Mouse (Mus musculus) hindbrain, embryonic 12.5 days (tissue): ENCODE measurements around the gene Rbfox3. TPM values are rescaled to one million over a fixed set of nuclear protein-coding genes. Genes with fewer than 3 reads are reported as not detected.

Experiments
- ATAC-seq: fragments of 200-750 bp; cut with Nextera tagmentation; 2 replicates; pipeline ENCODE4 v1.8.0; 2017; ENCODE audit warnings: moderate TSS enrichment; ENCODE audit not compliant: low FRiP score
- H3K27ac ChIP-seq: fragments of 300-500 bp; sonication (generic); 2 replicates; pipeline ENCODE4 v1.5.1; 2016; ENCODE audit warnings: mild to moderate bottlenecking
- H3K27me3 ChIP-seq: fragments of 300-500 bp; sonication (generic); 2 replicates; pipeline ENCODE4 v1.6.1; 2016; ENCODE audit warnings: mild to moderate bottlenecking
- H3K36me3 ChIP-seq: fragments of 300-500 bp; sonication (generic); 2 replicates; pipeline ENCODE4 v1.6.1; 2016; ENCODE audit warnings: mild to moderate bottlenecking
- H3K4me1 ChIP-seq: fragments of 300-500 bp; sonication (generic); 2 replicates; pipeline ENCODE4 v1.6.1; 2016
- H3K4me2 ChIP-seq: fragments of 300-500 bp; sonication (generic); replicated peaks from 2 replicates; pipeline ENCODE4 v1.6.1; 2016; ENCODE audit warnings: mild to moderate bottlenecking
- H3K4me3 ChIP-seq: fragments of 300-500 bp; sonication (generic); 2 replicates; pipeline ENCODE4 v1.5.1; 2016; ENCODE audit warnings: mild to moderate bottlenecking
- H3K9ac ChIP-seq: fragments of 300-500 bp; sonication (generic); 2 replicates; pipeline ENCODE4 v1.6.1; 2016; ENCODE audit warnings: mild to moderate bottlenecking, moderate library complexity
- H3K9me3 ChIP-seq: fragments of 300-500 bp; sonication (generic); replicated peaks from 2 replicates; pipeline ENCODE4 v1.6.1; 2016; ENCODE audit warnings: mild to moderate bottlenecking
- WGBS: fragments of 180-500 bp; shearing (Covaris S2); methylation state at CpG from one replicate; pipeline ENCODE4 v1.1.7; 2016; 5-methylcytosine and 5-hydroxymethylcytosine counted together
- polyA plus RNA-seq: library from polyadenylated mRNA; unstranded; fragments of >200 nt; fragmentation: Nextera tagmentation; extraction: Ambion mirVana; gene quantifications from 2 replicates; pipeline ENCODE4 v1.2.1, GENCODE M21; 2016

Gene Rbfox3
- polyA plus RNA-seq, 1 experiment from 2014 or later: 26.5 TPM

GRCm38 (mm10) chr11:118475496-118476083, 435.8 kb downstream of the Rbfox3 start:
- ATAC-seq: no peak
- Histone ChIP-seq H3K4me2 (no peak overlapping the region), H3K9ac (no peak overlapping the region), H3K36me3 (no peaks in the 10 kb centered on the region), H3K9me3 (no peaks in the 10 kb centered on the region), H3K27me3 (no peaks in the 10 kb centered on the region), H3K4me1 (peaks cover 13% of the 10 kb centered on the region), H3K27ac (no peak overlapping the region), H3K4me3 (no peak overlapping the region)
- WGBS: 92% methylated on average over 7 of the region's 7 CpGs

GRCm38 (mm10) chr11:118473842-118474500, 437.4 kb downstream of the Rbfox3 start:
- ATAC-seq: no peak
- no peaks in the 10 kb centered on the region for H3K9me3 ChIP-seq
- WGBS: 85% methylated on average over 6 of the region's 6 CpGs
- no peaks in the 10 kb centered on the region for H3K36me3 ChIP-seq
- no peak overlapping the region for H3K27ac ChIP-seq
- H3K9ac ChIP-seq: no peak overlapping the region
- H3K4me2 ChIP-seq: no peak overlapping the region
- H3K4me3 ChIP-seq: no peak overlapping the region
- H3K4me1 ChIP-seq: peaks cover 25% of the 10 kb centered on the region
- H3K27me3 ChIP-seq: no peaks in the 10 kb centered on the region

- Histone ChIP-seq H3K36me3 (no peaks in the 10 kb centered on the region), H3K27me3 (no peaks in the 10 kb centered on the region), H3K4me3 (no peak overlapping the region), H3K4me2 (no peak overlapping the region), H3K9me3 (no peaks in the 10 kb centered on the region), H3K9ac (no peak overlapping the region), H3K27ac (no peak overlapping the region), H3K4me1 (peaks cover 25% of the 10 kb centered on the region)
- WGBS: 89% methylated on average over 1 of the region's 1 CpGs
- no peak for ATAC-seq
Measured at GRCm38 (mm10) chr11:118473161-118473560, 438.2 kb downstream of the Rbfox3 start.

- WGBS: 59% methylated on average over 13 of the region's 13 CpGs
- H3K4me3 ChIP-seq: no peak overlapping the region
- H3K36me3 ChIP-seq: no peaks in the 10 kb centered on the region
- no peak overlapping the region for H3K27ac ChIP-seq
- peaks cover 20% of the 10 kb centered on the region for H3K4me1 ChIP-seq
- H3K9me3 ChIP-seq: no peaks in the 10 kb centered on the region
- no peaks in the 10 kb centered on the region for H3K27me3 ChIP-seq
- ATAC-seq: no peak
- H3K9ac ChIP-seq: no peak overlapping the region
- H3K4me2 ChIP-seq: no peak overlapping the region
Measured at GRCm38 (mm10) chr11:118471676-118472075, 439.7 kb downstream of the Rbfox3 start.

GRCm38 (mm10) chr11:118470234-118470966, 441.0 kb downstream of the Rbfox3 start:
- Histone ChIP-seq H3K9me3 (no peaks in the 10 kb centered on the region), H3K36me3 (no peaks in the 10 kb centered on the region), H3K4me1 (peaks cover 20% of the 10 kb centered on the region), H3K4me3 (no peak overlapping the region), H3K27ac (peak overlapping the region; percentile 67), H3K9ac (no peak overlapping the region), H3K4me2 (no peak overlapping the region), H3K27me3 (no peaks in the 10 kb centered on the region)
- 25% methylated on average over 12 of the region's 12 CpGs for WGBS
- peak; percentile 68 for ATAC-seq

GRCm38 (mm10) chr11:118469509-118470160, 441.8 kb downstream of the Rbfox3 start:
- no peaks in the 10 kb centered on the region for H3K36me3 ChIP-seq
- no peak overlapping the region for H3K9ac ChIP-seq
- H3K9me3 ChIP-seq: no peaks in the 10 kb centered on the region
- H3K4me3 ChIP-seq: no peak overlapping the region
- WGBS: 81% methylated on average over 10 of the region's 10 CpGs
- H3K4me1 ChIP-seq: peaks cover 20% of the 10 kb centered on the region
- H3K4me2 ChIP-seq: no peak overlapping the region
- peak overlapping the region; percentile 67 for H3K27ac ChIP-seq
- no peaks in the 10 kb centered on the region for H3K27me3 ChIP-seq
- ATAC-seq: no peak

GRCm38 (mm10) chr11:118467441-118468035, 443.9 kb downstream of the Rbfox3 start:
- 62% methylated on average over 11 of the region's 11 CpGs for WGBS
- no peaks in the 10 kb centered on the region for H3K9me3 ChIP-seq
- H3K4me2 ChIP-seq: no peak overlapping the region
- H3K27ac ChIP-seq: no peak overlapping the region
- no peak for ATAC-seq
- H3K27me3 ChIP-seq: no peaks in the 10 kb centered on the region
- peaks cover 20% of the 10 kb centered on the region for H3K4me1 ChIP-seq
- H3K36me3 ChIP-seq: no peaks in the 10 kb centered on the region
- no peak overlapping the region for H3K9ac ChIP-seq
- no peak overlapping the region for H3K4me3 ChIP-seq

- Histone ChIP-seq H3K27me3 (no peaks in the 10 kb centered on the region), H3K4me2 (no peak overlapping the region), H3K9ac (no peak overlapping the region), H3K4me3 (no peak overlapping the region), H3K36me3 (no peaks in the 10 kb centered on the region), H3K4me1 (0 out of 2 replicates have a peak, but pooled peaks cover 2% of the 10 kb centered on the region), H3K9me3 (no peaks in the 10 kb centered on the region), H3K27ac (no peak overlapping the region)
- no peak for ATAC-seq
- WGBS: 52% methylated on average over 6 of the region's 6 CpGs
Measured at GRCm38 (mm10) chr11:118460280-118460679, 451.1 kb downstream of the Rbfox3 start.

GRCm38 (mm10) chr11:118459536-118459935, 451.9 kb downstream of the Rbfox3 start:
- no peak overlapping the region for H3K27ac ChIP-seq
- H3K36me3 ChIP-seq: no peaks in the 10 kb centered on the region
- H3K4me3 ChIP-seq: no peak overlapping the region
- WGBS: 67% methylated on average over 4 of the region's 4 CpGs
- no peaks in the 10 kb centered on the region for H3K9me3 ChIP-seq
- H3K9ac ChIP-seq: no peak overlapping the region
- no peak overlapping the region for H3K4me2 ChIP-seq
- H3K27me3 ChIP-seq: no peaks in the 10 kb centered on the region
- ATAC-seq: no peak
- H3K4me1 ChIP-seq: 0 out of 2 replicates have a peak, but pooled peaks cover 2% of the 10 kb centered on the region

- no peaks in the 10 kb centered on the region for H3K27me3 ChIP-seq
- no peaks in the 10 kb centered on the region for H3K9me3 ChIP-seq
- H3K4me2 ChIP-seq: no peak overlapping the region
- no peak overlapping the region for H3K9ac ChIP-seq
- H3K4me3 ChIP-seq: no peak overlapping the region
- H3K4me1 ChIP-seq: 0 out of 2 replicates have a peak, but pooled peaks cover 2% of the 10 kb centered on the region
- WGBS: 54% methylated on average over 8 of the region's 8 CpGs
- no peak for ATAC-seq
- H3K27ac ChIP-seq: no peak overlapping the region
- no peaks in the 10 kb centered on the region for H3K36me3 ChIP-seq
Measured at GRCm38 (mm10) chr11:118459051-118459450, 452.3 kb downstream of the Rbfox3 start.

- no peak for ATAC-seq
- Histone ChIP-seq H3K27ac (no peak overlapping the region), H3K9ac (no peak overlapping the region), H3K4me1 (0 out of 2 replicates have a peak, but pooled peaks cover 2% of the 10 kb centered on the region), H3K4me3 (no peak overlapping the region), H3K27me3 (no peaks in the 10 kb centered on the region), H3K36me3 (no peaks in the 10 kb centered on the region), H3K9me3 (no peaks in the 10 kb centered on the region), H3K4me2 (no peak overlapping the region)
- WGBS: 77% methylated on average over 11 of the region's 11 CpGs
Measured at GRCm38 (mm10) chr11:118456937-118457336, 454.5 kb downstream of the Rbfox3 start.

- no peak for ATAC-seq
- no peaks in the 10 kb centered on the region for H3K36me3 ChIP-seq
- 84% methylated on average over 6 of the region's 6 CpGs for WGBS
Measured at GRCm38 (mm10) chr11:118455788-118456187, 455.6 kb downstream of the Rbfox3 start.

More at GRCm38 (mm10) chr11:118455788-118456187, 455.6 kb downstream of the Rbfox3 start:
- H3K4me2 ChIP-seq: no peak overlapping the region
- H3K4me1 ChIP-seq: 0 out of 2 replicates have a peak, but pooled peaks cover 2% of the 10 kb centered on the region
- H3K4me3 ChIP-seq: no peak overlapping the region
- no peaks in the 10 kb centered on the region for H3K9me3 ChIP-seq
- H3K27ac ChIP-seq: no peak overlapping the region
- no peak overlapping the region for H3K9ac ChIP-seq
- H3K27me3 ChIP-seq: no peaks in the 10 kb centered on the region
